Mouse (Mus musculus) testis, adult 2 months (tissue): ENCODE data around the gene Cyp2d12. TPM values are rescaled to one million over a fixed set of nuclear protein-coding genes. Genes with fewer than 3 reads are reported as not detected.
"Not testable (repeated sequence)": the region's sequence is repeated elsewhere in the genome, so short reads cannot be mapped to it uniquely, and the experiment has no call there.

ENCODE experiments used
- H3K27ac ChIP-seq: fragments of 200-500 bp; 2 replicates; pipeline ENCODE4 v1.5.1; 2012; ENCODE audit warnings: low read depth, low read length; ENCODE audit not compliant: control insufficient read depth, insufficient read depth
- H3K27me3 ChIP-seq: fragments of 200-500 bp; 2 replicates; pipeline ENCODE4 v1.6.1; 2012; ENCODE audit warnings: mild to moderate bottlenecking, low read length, moderate library complexity; ENCODE audit not compliant: control insufficient read depth, insufficient read depth
- H3K36me3 ChIP-seq: fragments of 200-500 bp; 2 replicates; pipeline ENCODE4 v1.6.1; 2012; ENCODE audit warnings: mild to moderate bottlenecking, low read length; ENCODE audit not compliant: control insufficient read depth, insufficient read depth
- H3K4me1 ChIP-seq: fragments of 200-500 bp; 2 replicates; pipeline ENCODE4 v1.6.1; 2012; ENCODE audit warnings: low read length; ENCODE audit not compliant: control insufficient read depth, insufficient read depth
- H3K4me3 ChIP-seq: fragments of 200-500 bp; 2 replicates; pipeline ENCODE4 v1.5.1; 2012; ENCODE audit warnings: low read depth, mild to moderate bottlenecking, low read length, moderate library complexity, mixed read lengths; ENCODE audit not compliant: control insufficient read depth
- CTCF ChIP-seq: fragments of 200-500 bp; IDR thresholded peaks from 2 replicates; pipeline ENCODE4 v1.5.1; 2012; ENCODE audit warnings: low read depth, mild to moderate bottlenecking, inconsistent platforms, low read length, moderate library complexity; ENCODE audit not compliant: control insufficient read depth, insufficient read depth, insufficient replicate concordance
- POLR2A ChIP-seq: fragments of 200-500 bp; IDR thresholded peaks from 2 replicates; pipeline ENCODE4 v1.6.1; 2012; ENCODE audit warnings: low read depth, mild to moderate bottlenecking, inconsistent platforms, low read length, moderate library complexity; ENCODE audit not compliant: control insufficient read depth
- polyA plus RNA-seq: library from polyadenylated mRNA; depleted of rRNA; stranded (reverse); fragments of >200 nt; gene quantifications from 2 replicates; pipeline ENCODE4 v1.2.3, GENCODE M21; 2012; rRNA removed

Cyp2d12 gene
- not detected in 2 replicates for polyA plus RNA-seq

GRCm38 (mm10) chr15:82554531-82555230 lies at the start of gene Cyp2d12:
TSS of gene Cyp2d12 (plus strand) at chr15:82555072.
- no peaks in the 10 kb centered on the region for H3K4me1 ChIP-seq
- TF ChIP-seq CTCF (no peak), POLR2A (no peak)

GRCm38 (mm10) chr15:82506971-82507370 lies 47.9 kb upstream of the Cyp2d12 start:
- H3K4me1 ChIP-seq: no peaks in the 10 kb centered on the region
- H3K36me3 ChIP-seq: no peaks in the 10 kb centered on the region
- no peak for TF ChIP-seq CTCF
- no peak for TF ChIP-seq POLR2A
- no peaks in the 10 kb centered on the region for H3K27me3 ChIP-seq
- H3K27ac ChIP-seq: no peak overlapping the region
- H3K4me3 ChIP-seq: no peak overlapping the region

More at GRCm38 (mm10) chr15:82554531-82555230, at the start of gene Cyp2d12:
- no peaks in the 10 kb centered on the region for H3K36me3 ChIP-seq
- H3K27ac ChIP-seq: no peak within 1 kb of the TSS
- H3K4me3 ChIP-seq: no peak within 1 kb of the TSS
- H3K27me3 ChIP-seq: no peaks in the 10 kb centered on the region

GRCm38 (mm10) chr15:82507740-82508139 lies 47.1 kb upstream of the Cyp2d12 start:
- H3K27me3 ChIP-seq, H3K27ac ChIP-seq, H3K36me3 ChIP-seq, H3K4me3 ChIP-seq, H3K4me1 ChIP-seq: not testable (repeated sequence)

GRCm38 (mm10) chr15:82509495-82509894 lies 45.4 kb upstream of the Cyp2d12 start:
- not testable (repeated sequence) for H3K36me3 ChIP-seq, H3K27ac ChIP-seq, H3K4me3 ChIP-seq, H3K27me3 ChIP-seq, H3K4me1 ChIP-seq

- H3K27me3 ChIP-seq, H3K27ac ChIP-seq, H3K36me3 ChIP-seq, H3K4me1 ChIP-seq, H3K4me3 ChIP-seq: not testable (repeated sequence)
These were observed 44.4 kb upstream of the Cyp2d12 start for GRCm38 (mm10) chr15:82510500-82510899.

GRCm38 (mm10) chr15:82512111-82512510 lies 42.8 kb upstream of the Cyp2d12 start:
- not testable (repeated sequence) for H3K4me3 ChIP-seq, H3K27me3 ChIP-seq, H3K27ac ChIP-seq, H3K4me1 ChIP-seq, H3K36me3 ChIP-seq

- not testable (repeated sequence) for H3K4me1 ChIP-seq, H3K27me3 ChIP-seq, H3K36me3 ChIP-seq, H3K27ac ChIP-seq, H3K4me3 ChIP-seq
These were observed 38.7 kb upstream of the Cyp2d12 start for GRCm38 (mm10) chr15:82516174-82516573.

- not testable (repeated sequence) for H3K36me3 ChIP-seq, H3K4me1 ChIP-seq, H3K27ac ChIP-seq, H3K27me3 ChIP-seq, H3K4me3 ChIP-seq
These were observed 27.5 kb upstream of the Cyp2d12 start for GRCm38 (mm10) chr15:82527371-82527770.

- H3K4me1 ChIP-seq, H3K27ac ChIP-seq, H3K36me3 ChIP-seq, H3K4me3 ChIP-seq, H3K27me3 ChIP-seq: not testable (repeated sequence)
These were observed 22.2 kb upstream of the Cyp2d12 start for GRCm38 (mm10) chr15:82532721-82533120.

GRCm38 (mm10) chr15:82542976-82543375 lies 11.9 kb upstream of the Cyp2d12 start:
- not testable (repeated sequence) for H3K27me3 ChIP-seq, H3K36me3 ChIP-seq, H3K4me1 ChIP-seq, H3K4me3 ChIP-seq, H3K27ac ChIP-seq

- H3K27me3 ChIP-seq, H3K4me3 ChIP-seq, H3K4me1 ChIP-seq, H3K27ac ChIP-seq, H3K36me3 ChIP-seq: not testable (repeated sequence)
These were observed 10.3 kb upstream of the Cyp2d12 start for GRCm38 (mm10) chr15:82544561-82544960.

- H3K36me3 ChIP-seq, H3K27ac ChIP-seq, H3K4me3 ChIP-seq, H3K4me1 ChIP-seq, H3K27me3 ChIP-seq: not testable (repeated sequence)
These were observed 7.1 kb upstream of the Cyp2d12 start for GRCm38 (mm10) chr15:82547753-82548152.
